Mouse (Mus musculus) testis, adult 2 months (tissue): ENCODE results near the gene Cd40.

ENCODE experiments used
- CTCF ChIP-seq: fragments of 200-500 bp; IDR thresholded peaks from 2 replicates; pipeline ENCODE4 v1.5.1; 2012; ENCODE audit warnings: low read depth, mild to moderate bottlenecking, inconsistent platforms, low read length, moderate library complexity; ENCODE audit not compliant: control insufficient read depth, insufficient read depth, insufficient replicate concordance
- POLR2A ChIP-seq: fragments of 200-500 bp; IDR thresholded peaks from 2 replicates; pipeline ENCODE4 v1.6.1; 2012; ENCODE audit warnings: low read depth, mild to moderate bottlenecking, inconsistent platforms, low read length, moderate library complexity; ENCODE audit not compliant: control insufficient read depth

- TF ChIP-seq POLR2A (no peak), CTCF (no peak)
These were observed 18.0 kb downstream of the Cd40 start for GRCm38 (mm10) chr2:165073381-165073781.
